Mouse (Mus musculus) layer of hippocampus, adult 9-10 months (tissue): ENCODE measurements around the gene Pigyl.
"Not testable (repeated sequence)": the region's sequence is repeated elsewhere in the genome, so short reads cannot be mapped to it uniquely, and the experiment has no call there.

Experiments
- DNase-seq: peaks from one replicate; pipeline ENCODE4 v3.0.0; 2022; ENCODE audit warnings: low spot score

Pigyl gene

DNA sequence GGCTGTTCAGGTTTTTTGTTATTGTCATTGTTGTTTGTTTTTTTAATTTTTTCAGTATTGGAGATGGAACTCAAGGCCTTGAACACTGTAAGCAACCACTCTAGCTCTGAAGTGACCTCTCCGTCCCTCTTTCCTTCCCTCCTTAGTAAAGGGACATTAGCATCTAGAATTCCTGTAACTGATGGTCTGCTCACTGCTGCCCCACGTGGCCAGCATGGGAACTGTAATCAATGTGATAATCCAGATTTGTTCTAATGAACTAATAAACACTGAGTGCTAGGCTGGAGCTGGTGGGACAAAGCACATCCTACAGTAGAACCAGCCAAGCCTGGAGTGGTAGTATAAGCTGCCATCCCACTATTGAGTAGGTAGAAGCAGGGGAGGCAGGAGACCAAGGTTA lies 18.2 kb upstream of the Pigyl start:
- DNase-seq: no peak

DNA sequence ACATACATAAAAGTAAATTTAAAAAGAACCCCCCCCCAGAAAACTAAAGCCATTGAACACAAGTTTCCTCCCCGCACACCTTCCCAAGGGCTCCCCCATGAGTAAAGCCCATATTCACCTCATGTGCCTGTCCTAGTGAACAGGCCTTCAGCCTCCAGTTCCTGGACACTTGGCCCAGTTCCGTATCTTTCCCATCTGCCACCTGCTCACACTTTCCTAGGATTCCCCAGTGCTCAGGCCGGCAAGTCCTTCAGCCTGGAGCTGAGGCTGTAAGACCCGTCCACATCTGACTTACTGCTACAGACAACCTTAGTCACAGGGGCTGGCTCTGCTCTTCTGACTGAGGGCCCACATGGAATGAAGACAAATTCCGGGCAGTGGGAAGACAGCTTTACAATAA lies 16.9 kb upstream of the Pigyl start:
- no peak for DNase-seq

DNA sequence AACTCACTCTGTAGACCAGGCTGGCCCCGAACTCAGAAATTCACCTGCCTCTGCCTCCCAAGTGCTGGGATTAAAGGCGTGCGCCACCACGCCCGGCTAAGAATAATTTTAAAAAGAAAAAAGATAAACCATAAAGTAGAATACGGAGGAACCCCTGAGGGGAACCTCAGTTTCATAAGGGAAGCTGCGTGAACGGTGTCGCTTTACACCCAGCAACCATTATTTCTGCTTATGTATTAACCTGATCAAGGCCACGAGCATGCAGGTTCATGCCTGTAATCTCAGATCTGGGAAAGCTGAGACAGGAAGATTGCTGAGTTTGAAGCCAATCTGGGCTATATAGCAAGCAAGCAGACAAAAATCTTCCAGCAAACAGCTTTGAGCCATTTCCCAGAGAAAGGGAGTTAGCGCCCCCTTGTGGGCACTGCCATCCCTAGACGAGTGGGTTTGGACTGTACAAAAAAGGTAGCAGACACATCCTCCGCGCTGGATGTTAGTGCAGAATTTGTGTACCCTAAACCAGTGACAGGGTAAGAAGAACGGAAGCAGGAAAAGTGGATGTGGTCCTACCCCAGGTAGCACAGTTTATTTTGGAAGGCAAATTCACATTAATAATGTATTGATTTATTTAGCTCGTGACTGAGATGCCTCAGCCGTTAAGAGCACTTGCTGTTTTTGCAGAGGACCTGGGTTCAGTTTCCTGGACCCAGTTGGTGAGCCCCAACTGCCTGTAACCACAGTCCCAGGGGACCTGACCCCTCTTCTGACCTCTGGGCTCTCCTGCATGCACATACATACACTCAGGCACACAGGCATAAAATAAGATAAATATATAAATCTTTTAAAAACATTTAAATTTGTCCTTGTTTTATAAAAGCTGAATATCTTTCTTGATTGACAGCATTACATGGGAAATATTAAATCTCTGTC lies 13.3 kb upstream of the Pigyl start:
- peak; percentile 82 for DNase-seq

GRCm38 (mm10) chr9:22144304-22144965 lies 12.2 kb upstream of the Pigyl start:
- no peak for DNase-seq

GRCm38 (mm10) chr9:22149426-22150248 lies 7.0 kb upstream of the Pigyl start:
- no peak for DNase-seq

GRCm38 (mm10) chr9:22150249-22150693 lies 6.4 kb upstream of the Pigyl start:
- DNase-seq: not testable (repeated sequence)

DNA sequence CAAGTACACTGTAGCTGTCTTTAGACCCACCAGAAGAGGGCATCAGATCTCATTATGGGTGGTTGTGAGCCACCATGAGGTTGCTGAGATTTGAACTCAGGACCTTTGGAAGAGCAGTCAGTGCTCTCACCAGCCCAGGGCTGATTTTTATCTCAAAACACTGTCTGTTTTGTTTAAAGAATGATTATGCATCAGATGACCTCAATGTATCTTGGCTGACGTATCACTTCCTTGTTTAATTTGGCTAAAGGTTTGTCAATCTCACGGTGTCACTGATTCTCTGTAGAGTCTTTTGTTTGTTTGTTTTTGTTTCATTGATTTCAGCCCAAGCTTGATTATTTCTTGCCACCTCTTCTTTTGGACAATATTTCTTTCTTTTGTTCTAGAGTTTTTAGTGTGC lies 5.7 kb upstream of the Pigyl start:
- no peak for DNase-seq

DNA sequence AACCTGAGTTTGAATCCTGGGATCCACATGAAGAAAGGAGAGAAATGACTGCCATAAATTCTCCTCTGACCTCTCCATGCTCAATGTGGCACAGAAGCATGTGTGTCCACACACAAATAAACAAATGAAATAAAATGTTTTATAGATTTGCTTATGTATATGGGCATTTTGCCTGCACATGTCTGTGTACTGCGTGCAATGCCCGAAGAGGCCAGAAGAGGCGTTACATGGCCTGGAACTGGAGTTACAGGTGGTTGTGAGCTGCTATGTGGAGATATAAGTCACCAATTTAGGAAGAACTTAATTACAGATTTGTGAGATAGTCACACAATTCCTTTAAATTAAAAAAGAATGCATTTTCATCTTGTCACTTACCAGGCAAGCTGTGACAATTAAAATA lies 2.8 kb upstream of the Pigyl start:
- DNase-seq: no peak

- peak; percentile 65 for DNase-seq
Observed at GRCm38 (mm10) chr9:22155614-22156013, 1.0 kb upstream of the Pigyl start.

- no peak for DNase-seq
Observed at GRCm38 (mm10) chr9:22157516-22158265, 1.0 kb downstream of the Pigyl start.

DNA sequence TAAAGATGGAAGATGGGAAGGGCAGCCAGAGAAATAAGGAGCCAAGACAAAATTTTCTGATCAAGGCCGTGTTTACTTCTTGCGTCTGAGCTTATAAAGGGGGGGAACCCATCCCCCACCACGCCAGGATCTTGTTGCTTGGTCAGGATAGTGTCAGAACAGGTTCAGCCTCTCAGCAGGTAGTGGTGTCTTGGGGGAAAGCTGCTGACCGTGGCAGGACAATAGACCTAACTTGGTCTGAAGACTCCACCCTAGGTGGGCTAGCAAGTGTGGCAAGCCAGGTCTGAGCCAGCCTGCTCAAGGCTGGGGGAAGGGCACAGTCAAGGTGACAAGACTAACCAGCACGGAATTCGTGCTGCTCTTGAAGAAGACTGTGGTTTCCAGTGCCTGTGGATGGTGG lies 4.7 kb downstream of the Pigyl start:
- no peak for DNase-seq

DNA sequence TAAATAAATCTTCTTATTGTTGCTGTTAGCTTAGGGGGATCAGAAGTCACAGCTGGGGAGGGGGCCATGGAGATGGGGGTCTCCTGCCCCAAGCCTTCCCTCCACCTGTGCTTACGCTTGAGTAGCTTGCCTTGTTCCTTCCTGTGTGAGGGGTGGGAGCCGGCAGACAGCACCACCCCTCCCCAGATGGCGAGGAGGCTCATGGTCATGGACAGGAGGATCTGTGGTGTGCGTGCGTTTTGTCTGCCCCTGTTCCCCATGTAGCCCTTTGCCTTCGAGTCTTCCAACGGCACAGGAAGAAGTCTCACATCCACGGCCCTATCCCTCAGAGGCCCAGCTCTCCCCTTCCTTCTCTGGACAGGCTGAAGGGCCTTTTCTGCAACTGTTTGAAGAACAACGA lies 5.7 kb downstream of the Pigyl start:
- DNase-seq: no peak

DNA sequence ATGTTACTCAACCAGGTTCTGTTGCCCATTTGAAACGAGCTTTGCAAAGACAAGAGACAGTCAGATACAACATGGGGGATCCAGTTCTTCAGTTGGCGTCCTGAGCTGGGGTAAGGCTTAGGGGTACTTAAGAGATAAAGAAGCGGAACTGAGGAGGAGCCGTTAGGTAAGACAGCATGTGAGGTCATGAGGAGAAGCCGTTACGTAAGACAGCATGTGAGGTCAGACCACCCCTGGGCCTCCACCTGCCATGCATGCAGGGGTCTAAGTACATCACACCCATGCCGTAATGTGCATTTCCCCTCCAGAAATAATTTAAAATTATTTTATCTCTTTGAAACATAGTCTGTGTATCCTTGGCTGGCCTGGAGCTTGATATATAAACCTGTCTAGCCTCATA lies 6.3 kb downstream of the Pigyl start:
- DNase-seq: no peak

GRCm38 (mm10) chr9:22164711-22165668 lies 8.3 kb downstream of the Pigyl start:
- DNase-seq: no peak

GRCm38 (mm10) chr9:22165964-22166363 lies 9.3 kb downstream of the Pigyl start:
- DNase-seq: no peak

DNA sequence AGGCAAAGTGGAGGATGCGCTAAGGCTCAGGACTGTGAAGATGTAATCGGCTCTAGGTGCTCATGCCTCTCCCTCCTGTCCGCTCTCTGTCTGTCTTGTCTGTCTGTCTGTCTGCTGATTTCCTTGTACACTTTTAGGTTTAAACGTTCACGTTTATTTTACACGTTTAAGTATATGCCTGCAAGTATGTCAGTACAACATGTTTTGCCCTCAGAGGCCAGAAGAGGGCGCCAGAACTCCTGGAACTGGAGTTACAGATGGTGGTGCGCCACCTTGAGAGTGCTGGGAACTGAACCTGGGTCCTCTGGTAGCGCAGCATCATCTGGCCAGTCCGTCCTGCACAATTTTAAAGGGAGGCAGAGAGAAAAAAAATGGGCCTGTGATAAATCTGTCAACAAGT lies 10.0 kb downstream of the Pigyl start:
- no peak for DNase-seq

GRCm38 (mm10) chr9:22167751-22168150 lies 11.1 kb downstream of the Pigyl start:
- DNase-seq: no peak

- no peak for DNase-seq
Observed at GRCm38 (mm10) chr9:22169327-22169726, 12.7 kb downstream of the Pigyl start.

DNA sequence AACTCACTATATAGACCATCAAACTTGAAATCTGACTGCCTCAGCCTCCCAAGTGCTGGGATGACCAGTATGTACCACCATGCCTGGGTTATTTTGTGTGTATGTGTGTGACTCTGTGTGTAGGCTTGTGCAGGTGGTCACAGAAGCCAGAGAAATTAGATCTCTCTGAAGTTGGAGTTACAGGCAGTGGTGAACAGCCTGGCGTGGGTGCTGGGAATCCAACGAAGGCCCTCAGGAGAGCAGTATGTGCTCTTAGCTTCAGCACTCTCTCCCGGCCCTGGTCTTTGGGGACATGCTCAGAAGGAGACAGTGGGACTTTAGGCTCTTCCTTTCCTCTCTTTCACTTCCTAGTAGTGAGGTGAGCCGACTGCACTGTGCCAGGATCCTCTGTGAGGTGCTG lies 15.7 kb downstream of the Pigyl start:
- no peak for DNase-seq

DNA sequence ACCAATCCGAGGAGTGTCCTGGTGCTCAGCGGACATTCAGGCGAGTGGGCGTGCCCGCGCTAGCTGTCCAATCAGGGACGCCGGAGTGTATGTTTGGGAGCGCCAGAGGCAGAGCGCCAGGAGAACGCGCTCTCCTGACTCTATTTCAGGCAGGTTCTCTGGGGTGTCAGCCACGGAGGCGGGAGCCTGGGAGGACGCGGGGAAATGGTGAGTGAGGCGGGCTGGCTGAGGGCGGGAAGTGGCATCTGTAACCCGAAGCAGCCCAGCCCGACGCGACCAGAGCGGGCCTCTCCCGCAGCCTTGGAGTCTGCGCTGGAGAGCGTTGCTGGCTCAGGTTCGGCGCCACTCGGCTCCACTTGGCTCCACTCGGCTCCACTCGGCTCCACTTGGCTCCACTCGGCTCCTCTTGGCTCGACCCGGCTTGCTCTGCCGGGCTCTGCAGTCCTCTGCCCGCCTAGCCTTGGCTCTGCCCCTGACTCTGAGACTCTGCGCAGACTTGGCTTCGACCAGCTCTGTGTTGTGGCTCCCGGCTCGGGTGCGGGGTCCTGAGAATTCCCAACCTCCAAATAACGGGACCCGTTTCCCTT lies 31.5 kb downstream of the Pigyl start, which contains the start of gene Zfp872:
Gene Zfp872, plus strand, starts transcription at position 66 of the 587 bp plus-strand sequence.
- no peak for DNase-seq
